Mouse (Mus musculus) myocyte (in vitro differentiated cells): Measurements from ENCODE around the gene Atp13a3.

Experiments used
- CEBPB ChIP-seq: IDR thresholded peaks from 2 replicates; pipeline ENCODE4 v1.6.1; 2011; ENCODE audit warnings: mild to moderate bottlenecking, moderate library complexity; ENCODE audit not compliant: poor library complexity, insufficient read depth, severe bottlenecking
- MAX ChIP-seq: IDR thresholded peaks from one replicate; pipeline ENCODE4 v1.6.1; 2011; ENCODE audit warnings: low read depth, mild to moderate bottlenecking, control low read depth
- POLR2A ChIP-seq: IDR thresholded peaks from one replicate; pipeline ENCODE4 v1.6.1; 2011; ENCODE audit warnings: low read depth, mild to moderate bottlenecking, control low read depth, moderate library complexity; ENCODE audit not compliant: insufficient read length
- USF1 ChIP-seq: IDR thresholded peaks from one replicate; pipeline ENCODE4 v1.6.1; 2011; ENCODE audit warnings: low read depth, mild to moderate bottlenecking, control low read depth, moderate library complexity

DNA sequence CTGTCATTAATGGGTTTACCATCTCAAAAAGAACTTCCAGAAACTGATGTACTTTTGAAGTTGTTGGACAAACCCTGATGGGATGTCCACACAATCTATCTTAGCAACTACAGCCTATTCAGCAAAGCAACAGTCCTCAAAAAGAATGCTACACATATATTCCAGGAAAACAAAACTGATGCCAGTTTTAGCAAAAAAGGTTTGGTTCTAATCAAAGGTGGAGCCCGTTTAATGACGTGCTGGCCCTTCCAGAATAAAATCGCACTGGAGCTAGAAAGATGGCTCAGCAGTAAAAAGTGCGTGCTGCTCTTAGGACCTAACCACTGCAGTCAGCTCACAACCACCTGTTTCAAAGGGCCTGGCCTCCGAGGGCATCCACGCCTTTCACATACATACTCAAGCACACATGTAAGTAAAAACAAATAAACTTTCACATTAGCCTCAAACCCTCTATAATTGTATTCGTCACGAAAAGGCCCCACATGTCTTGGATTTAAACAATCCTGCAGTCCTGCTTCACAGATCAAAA lies 18.8 kb downstream of the Atp13a3 start:
- no peak for TF ChIP-seq MAX
- no peak for TF ChIP-seq POLR2A
- no peak for TF ChIP-seq CEBPB
- no peak for TF ChIP-seq USF1
